Mouse (Mus musculus): ENCODE measurements around the gene Msh6. TPM values are rescaled to one million over a fixed set of nuclear protein-coding genes. Genes with fewer than 3 reads are reported as not detected.
"Not testable (repeated sequence)": the region's sequence is repeated elsewhere in the genome, so short reads cannot be mapped to it uniquely, and the experiment has no call there.

Msh6 gene
- polyA plus RNA-seq, 1 experiment, result 9.3 TPM

DNA sequence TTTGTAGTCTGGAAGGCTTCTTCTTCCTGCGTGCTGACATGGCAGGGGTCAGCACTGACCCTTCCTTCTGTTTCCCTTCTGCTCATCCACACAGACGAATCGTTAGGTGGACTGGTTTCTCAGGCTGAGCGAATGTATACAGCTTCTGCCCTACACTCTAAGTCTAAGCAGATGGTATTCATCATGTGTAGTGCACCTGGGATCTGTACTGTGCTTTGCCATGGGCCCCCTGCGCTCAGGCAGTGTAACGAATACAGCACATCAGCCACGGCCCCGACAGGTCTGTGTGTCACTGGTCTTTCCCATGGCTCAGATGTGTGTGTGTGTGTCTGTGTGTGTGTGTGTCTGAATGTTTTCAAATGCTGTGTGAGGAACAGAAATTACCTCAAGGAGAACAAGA lies 32.1 kb downstream of the Msh6 start:
- Histone ChIP-seq H3K27ac (replicated peaks; ENCODE audit: low read depth, low read length) (no peak overlapping the region), H3K4me3 (ENCODE audit: insufficient read depth, low read depth, low read length) (no peak overlapping the region), H3K4me1 (ENCODE audit: control insufficient read depth, insufficient read depth, insufficient read length, low read length) (no peaks in the 10 kb centered on the region)

DNA sequence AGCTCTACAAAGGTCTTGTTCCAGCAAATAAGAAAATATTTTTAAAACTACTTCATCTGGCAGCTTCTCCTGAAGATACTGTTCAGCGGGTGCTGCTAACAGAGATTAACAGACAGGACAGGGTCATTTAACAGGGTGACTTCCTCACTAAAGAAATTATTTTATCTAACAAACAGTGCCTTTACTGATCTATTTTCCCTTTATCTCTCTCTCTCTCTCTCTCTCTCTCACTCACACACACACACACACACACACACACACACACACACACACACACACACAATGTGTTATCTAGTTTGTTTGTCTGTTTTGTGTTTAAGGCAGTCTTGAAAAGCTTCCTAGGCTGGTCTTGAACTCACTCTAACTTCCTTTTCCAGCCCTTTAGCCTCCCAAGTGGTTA lies 39.6 kb downstream of the Msh6 start:
- H3K4me3 ChIP-seq (ENCODE audit: insufficient read depth, low read depth, low read length), result no peak overlapping the region
- H3K27ac ChIP-seq (replicated peaks; ENCODE audit: low read depth, low read length), result no peak overlapping the region
- H3K4me1 ChIP-seq (ENCODE audit: control insufficient read depth, insufficient read depth, insufficient read length, low read length), result peaks cover 3% of the 10 kb centered on the region; the same call in 1 of the 2 replicates

DNA sequence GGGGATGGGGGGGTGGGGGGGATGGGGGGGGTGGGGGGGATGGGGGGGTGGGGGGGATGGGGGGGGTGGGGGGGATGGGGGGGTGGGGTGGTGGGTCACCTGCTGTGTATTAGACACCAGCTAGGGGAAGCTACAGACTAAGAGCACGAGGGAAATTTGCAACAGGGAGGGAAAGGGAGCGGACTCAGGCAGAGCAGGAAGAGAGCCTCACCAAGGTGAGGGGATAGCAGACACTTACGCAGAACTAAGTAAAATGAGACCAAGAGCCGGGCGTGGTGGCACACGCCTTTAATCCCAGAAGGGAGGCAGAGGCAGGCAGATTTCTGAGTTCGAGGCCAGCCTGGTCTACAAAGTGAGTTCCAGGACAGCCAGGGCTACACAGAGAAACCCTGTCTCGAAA lies 41.2 kb downstream of the Msh6 start:
- not testable (repeated sequence) for H3K4me1 ChIP-seq (ENCODE audit: control insufficient read depth, insufficient read depth, insufficient read length, low read length); H3K27ac ChIP-seq (replicated peaks; ENCODE audit: low read depth, low read length); H3K4me3 ChIP-seq (ENCODE audit: insufficient read depth, low read depth, low read length)

DNA sequence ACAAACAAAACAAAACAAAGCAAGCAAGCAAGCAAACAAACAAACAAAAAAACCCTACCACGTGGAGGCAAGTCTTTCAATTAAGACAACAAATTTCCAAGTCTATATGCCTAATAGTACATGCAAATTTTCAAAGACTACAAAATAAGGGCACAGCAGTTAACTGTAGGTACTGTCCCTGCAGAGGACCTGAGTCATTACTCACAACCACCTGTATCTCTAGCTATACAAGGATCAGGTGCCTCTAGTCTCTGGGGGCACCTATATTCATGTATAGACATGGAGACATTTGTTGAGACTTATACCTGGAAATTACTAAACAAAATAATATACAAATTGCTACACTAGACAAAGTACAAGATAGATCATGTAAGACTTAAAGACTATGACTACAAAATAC lies 49.1 kb downstream of the Msh6 start:
- Histone ChIP-seq H3K27ac (replicated peaks; ENCODE audit: low read depth, low read length) (no peak overlapping the region), H3K4me1 (ENCODE audit: control insufficient read depth, insufficient read depth, insufficient read length, low read length) (peaks cover 2% of the 10 kb centered on the region; the same call in 1 of the 2 replicates), H3K4me3 (ENCODE audit: insufficient read depth, low read depth, low read length) (no peak overlapping the region)

DNA sequence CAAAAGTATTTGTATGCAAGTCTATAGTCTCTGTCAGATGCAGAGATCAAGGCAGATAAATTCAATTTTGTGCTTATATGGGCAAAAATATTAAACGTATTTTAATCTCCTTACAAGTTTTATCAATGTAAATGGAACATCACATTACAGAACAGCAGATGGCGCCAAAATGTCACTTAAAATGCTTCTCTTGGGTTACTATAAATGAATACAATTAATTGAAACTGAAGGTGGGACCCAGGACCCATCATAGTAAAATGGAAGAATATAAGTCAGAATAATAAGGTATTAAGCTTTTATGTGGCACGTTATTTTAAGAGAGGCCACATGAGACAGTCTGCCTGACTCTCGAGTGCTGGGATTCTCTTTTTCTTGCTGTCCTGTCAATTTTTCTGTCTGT lies 50.4 kb downstream of the Msh6 start:
- H3K4me1 ChIP-seq (ENCODE audit: control insufficient read depth, insufficient read depth, insufficient read length, low read length), result peaks cover 6% of the 10 kb centered on the region; the same call in 1 of the 2 replicates
- H3K4me3 ChIP-seq (ENCODE audit: insufficient read depth, low read depth, low read length), result no peak overlapping the region
- no peak overlapping the region for H3K27ac ChIP-seq (replicated peaks; ENCODE audit: low read depth, low read length)

DNA sequence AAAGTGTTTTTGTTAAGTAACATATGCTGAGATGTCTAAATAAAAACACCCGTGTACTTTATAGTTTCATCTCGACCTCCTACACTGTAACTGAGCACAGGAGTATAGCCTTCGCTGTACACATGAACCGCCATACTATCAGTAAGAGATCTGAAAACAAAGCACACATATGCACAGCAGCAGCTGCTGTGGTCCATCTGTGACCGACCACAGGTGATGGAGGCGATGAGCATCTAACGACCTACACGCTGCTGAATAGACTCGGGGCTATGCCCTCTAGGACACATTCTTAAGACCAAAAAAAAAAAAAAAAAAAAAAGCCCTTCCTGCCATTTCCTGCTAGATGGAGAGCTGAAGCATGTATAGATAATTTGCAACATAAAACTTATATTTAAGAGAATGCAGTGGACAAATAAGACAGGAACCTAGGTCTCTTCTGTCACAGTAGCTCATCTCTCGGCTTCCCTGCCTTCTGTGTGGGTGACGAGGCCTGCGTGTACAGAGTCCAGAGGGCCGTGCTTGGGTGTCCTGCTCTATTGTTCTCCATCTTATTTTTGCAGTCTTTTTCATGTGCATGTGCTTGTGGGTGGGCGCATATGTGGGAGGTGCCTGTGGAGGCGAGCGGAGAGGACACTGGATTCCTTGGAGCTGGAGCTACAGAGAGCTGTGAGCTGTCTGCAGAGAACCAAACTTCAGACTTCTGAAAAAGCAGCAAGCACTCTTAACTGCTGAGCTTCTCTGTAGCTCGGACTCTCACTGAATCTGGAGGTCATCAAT lies 54.5 kb downstream of the Msh6 start:
- Histone ChIP-seq H3K4me1 (ENCODE audit: control insufficient read depth, insufficient read depth, insufficient read length, low read length) (peaks cover 22% of the 10 kb centered on the region), H3K27ac (replicated peaks; ENCODE audit: low read depth, low read length) (no peak overlapping the region), H3K4me3 (ENCODE audit: insufficient read depth, low read depth, low read length) (no peak overlapping the region)

DNA sequence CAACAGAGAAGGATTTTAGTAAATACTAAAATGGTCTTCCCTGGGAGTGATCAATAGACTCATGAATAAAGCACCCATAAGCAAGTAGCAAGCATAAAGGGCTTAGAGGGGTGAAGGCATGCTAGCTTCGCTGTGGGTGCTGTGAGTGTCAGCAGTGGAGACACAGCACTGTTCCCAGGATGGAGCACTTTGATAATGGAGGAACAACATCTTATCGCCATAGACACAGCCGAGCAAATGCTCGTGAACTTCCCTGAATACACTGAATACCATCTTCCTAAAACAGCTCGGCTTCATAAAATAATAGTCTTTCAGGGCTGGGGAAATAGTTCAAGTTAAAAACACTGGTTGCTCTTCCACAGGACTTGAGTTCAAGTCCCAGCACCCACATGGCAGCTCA lies 56.9 kb downstream of the Msh6 start:
- Histone ChIP-seq H3K27ac (replicated peaks; ENCODE audit: low read depth, low read length) (no peak overlapping the region), H3K4me3 (ENCODE audit: insufficient read depth, low read depth, low read length) (no peak overlapping the region), H3K4me1 (ENCODE audit: control insufficient read depth, insufficient read depth, insufficient read length, low read length) (peaks cover 22% of the 10 kb centered on the region)

DNA sequence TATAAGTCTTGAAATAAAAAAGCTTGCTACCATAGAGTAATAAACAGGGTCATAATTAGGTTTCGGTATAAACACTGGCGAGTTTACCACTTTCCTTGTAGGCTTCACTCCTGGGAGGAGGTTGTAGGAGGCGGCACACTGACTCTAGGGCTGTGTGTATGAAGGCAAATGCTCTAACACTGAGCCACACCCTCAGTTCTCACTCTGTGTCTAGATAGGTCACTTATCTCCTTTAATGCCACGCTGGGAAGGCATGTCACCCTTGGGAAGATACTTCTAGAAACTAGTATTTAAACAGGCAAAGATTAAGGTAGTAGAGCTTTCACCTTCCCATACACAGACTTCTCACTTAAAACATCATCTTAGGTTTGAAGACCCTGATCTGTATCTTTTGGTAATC lies 59.6 kb downstream of the Msh6 start:
- Histone ChIP-seq H3K4me1 (ENCODE audit: control insufficient read depth, insufficient read depth, insufficient read length, low read length) (peaks cover 22% of the 10 kb centered on the region), H3K27ac (replicated peaks; ENCODE audit: low read depth, low read length) (no peak overlapping the region), H3K4me3 (ENCODE audit: insufficient read depth, low read depth, low read length) (no peak overlapping the region)

Other genes starting within 250 kb of the Msh6 start
- gene Kcnk12, start 177.1 kb upstream of the Msh6 start, polyA plus RNA-seq (2012; ENCODE audit: insufficient read depth, insufficient read length, missing spikeins), result not detected in 2 replicates
- not detected in 2 replicates for gene Rpl36-ps4, start 54.1 kb upstream of the Msh6 start, polyA plus RNA-seq (2012; ENCODE audit: insufficient read depth, insufficient read length, missing spikeins)
- 38.8 and 48.5 TPM in 2 replicates for gene Fbxo11, start 90.2 kb downstream of the Msh6 start, polyA plus RNA-seq (2012; ENCODE audit: insufficient read depth, insufficient read length, missing spikeins)